Mouse (Mus musculus) liver, embryonic 13.5 days (tissue): ENCODE data around the gene Suds3. TPM values are rescaled to one million over a fixed set of nuclear protein-coding genes. Genes with fewer than 3 reads are reported as not detected.

Experiments used
- ATAC-seq: fragments of 200-750 bp; cut with Nextera tagmentation; 2 replicates; pipeline ENCODE4 v1.8.0; 2017; ENCODE audit warnings: low read depth, mild to moderate bottlenecking, moderate number of reproducible peaks, moderate library complexity
- DNase-seq: peaks from one replicate; pipeline ENCODE4 v3.0.0; 2022
- H3K27ac ChIP-seq: fragments of 300-500 bp; sonication (generic); 2 replicates; pipeline ENCODE4 v1.5.1; 2015; ENCODE audit warnings: moderate library complexity, mild to moderate bottlenecking, inconsistent platforms
- H3K27me3 ChIP-seq: fragments of 300-500 bp; sonication (generic); 2 replicates; pipeline ENCODE4 v1.6.1; 2015; ENCODE audit warnings: mild to moderate bottlenecking, inconsistent platforms
- H3K36me3 ChIP-seq: fragments of 300-500 bp; sonication (generic); 2 replicates; pipeline ENCODE4 v1.6.1; 2015; ENCODE audit warnings: mild to moderate bottlenecking, inconsistent platforms
- H3K4me1 ChIP-seq: fragments of 300-500 bp; sonication (generic); replicated peaks from 2 replicates; pipeline ENCODE4 v1.6.1; 2015; ENCODE audit warnings: inconsistent platforms
- H3K4me2 ChIP-seq: fragments of 300-500 bp; sonication (generic); 2 replicates; pipeline ENCODE4 v1.6.1; 2015; ENCODE audit warnings: inconsistent platforms, mild to moderate bottlenecking, moderate library complexity
- H3K4me3 ChIP-seq: fragments of 300-500 bp; sonication (generic); replicated peaks from 2 replicates; pipeline ENCODE4 v1.5.1; 2015; ENCODE audit warnings: mild to moderate bottlenecking, inconsistent platforms
- H3K9ac ChIP-seq: fragments of 300-500 bp; sonication (generic); 2 replicates; pipeline ENCODE4 v1.6.1; 2015; ENCODE audit warnings: mild to moderate bottlenecking, inconsistent platforms
- H3K9me3 ChIP-seq: fragments of 300-500 bp; sonication (generic); replicated peaks from 2 replicates; pipeline ENCODE4 v1.6.1; 2016; ENCODE audit warnings: inconsistent platforms
- WGBS: fragments of 180-500 bp; shearing (Covaris S2); methylation state at CpG from one replicate; pipeline ENCODE4 v1.1.7; 2015; ENCODE audit not compliant: insufficient replicate concordance; 5-methylcytosine and 5-hydroxymethylcytosine counted together
- polyA plus RNA-seq: library from polyadenylated mRNA; unstranded; fragments of >200 nt; fragmentation: Nextera tagmentation; extraction: Ambion mirVana; gene quantifications from 2 replicates; pipeline ENCODE4 v1.2.1, GENCODE M21; 2015

Gene Suds3
- polyA plus RNA-seq, 1 experiment from 2014 or later: 38.1 TPM

DNA sequence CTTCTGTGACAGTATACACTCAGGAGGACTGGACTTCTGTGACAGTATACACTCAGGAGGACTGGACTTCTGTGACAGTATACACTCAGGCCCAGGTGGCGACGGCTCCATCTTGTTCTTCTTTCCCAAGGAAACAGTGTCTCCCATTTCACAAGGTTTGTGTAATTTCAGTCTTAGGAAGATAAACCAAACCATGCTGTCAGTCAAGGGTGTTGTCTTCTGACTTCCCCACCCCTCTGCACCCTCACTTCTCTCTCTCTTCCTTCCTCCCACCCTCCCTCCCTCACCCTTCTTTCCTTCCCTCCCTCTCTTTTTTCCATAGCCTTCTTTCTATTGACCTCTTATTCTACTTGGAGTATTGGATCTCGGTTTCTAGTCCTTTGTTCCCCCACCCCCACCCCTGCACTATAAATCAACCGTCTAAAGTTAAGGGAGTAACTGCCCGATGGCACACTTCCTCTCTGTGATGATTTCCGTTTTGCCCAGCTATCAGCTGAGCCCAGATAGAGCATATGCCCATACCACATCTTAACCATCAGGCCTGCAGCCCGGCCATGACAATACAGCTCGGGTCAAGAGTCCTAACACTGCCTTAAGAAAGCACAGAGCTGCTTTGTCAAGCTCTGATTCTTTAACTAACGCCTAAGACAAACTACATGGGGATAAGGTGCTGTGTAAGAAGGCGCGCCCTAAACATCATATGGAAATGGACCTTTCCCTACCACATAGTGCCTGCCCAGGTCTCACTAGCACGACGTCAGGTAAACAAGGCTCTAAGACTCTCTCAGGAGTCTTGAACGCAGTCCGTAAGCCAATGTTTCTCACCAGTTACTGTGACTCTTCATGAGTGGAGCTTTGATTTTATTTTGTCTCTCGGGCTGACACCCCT, 33.4 kb upstream of the Suds3 start:
- no peak overlapping the region for H3K4me3 ChIP-seq
- 31% methylated on average over 16 of the region's 16 CpGs for WGBS
- no peak overlapping the region for H3K9ac ChIP-seq
- no peak for DNase-seq
- ATAC-seq: peak; percentile 63
- H3K4me1 ChIP-seq: peaks cover 57% of the 10 kb centered on the region
- peak overlapping the region; percentile 59; the same call in 1 of the 2 replicates for H3K27ac ChIP-seq
- H3K9me3 ChIP-seq: peaks cover 10% of the 10 kb centered on the region
- no peaks in the 10 kb centered on the region for H3K27me3 ChIP-seq
- no peak overlapping the region for H3K4me2 ChIP-seq
- peaks cover 63% of the 10 kb centered on the region for H3K36me3 ChIP-seq

DNA sequence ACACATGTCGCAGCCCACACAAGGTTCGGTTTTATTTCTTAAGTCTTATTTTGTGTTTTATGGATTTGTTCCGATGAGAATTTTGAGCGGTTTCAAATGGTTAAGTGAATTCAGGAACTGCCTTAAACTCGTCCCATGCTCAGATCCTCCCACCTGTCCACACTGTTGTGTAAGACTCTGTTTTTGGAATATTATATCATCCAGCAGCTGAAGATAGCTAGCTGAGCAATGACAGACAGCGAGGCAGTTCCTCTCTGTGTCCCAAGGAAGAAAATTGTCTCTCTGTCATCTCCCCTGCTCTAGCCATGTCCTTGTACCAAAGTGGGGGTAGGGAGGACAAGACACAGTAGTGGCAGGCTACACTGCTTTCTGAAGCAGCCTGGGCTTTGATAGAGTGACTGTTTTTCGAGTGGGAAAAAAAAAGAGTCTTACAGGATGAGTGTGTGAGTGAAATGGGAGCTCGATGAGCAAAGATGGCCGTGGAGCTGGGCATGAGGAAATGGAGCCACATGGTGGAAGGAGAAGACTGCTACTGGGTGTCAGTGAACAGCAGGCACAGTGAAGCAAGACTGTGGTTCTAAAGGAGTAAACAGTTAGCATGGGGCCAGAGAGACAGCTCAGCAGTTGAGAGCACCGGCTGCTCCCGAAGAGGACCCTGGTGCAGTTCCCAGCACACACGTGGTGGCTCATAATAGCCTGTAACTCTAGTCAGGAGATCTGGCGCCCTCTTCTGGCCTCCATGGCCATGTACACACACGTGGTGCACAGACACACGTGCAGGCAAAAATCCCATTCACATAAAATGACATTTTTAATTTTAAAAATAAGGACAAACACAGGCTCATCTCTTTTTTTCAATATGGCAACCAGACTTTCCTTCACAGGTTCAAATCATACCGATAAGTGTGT, 31.5 kb upstream of the Suds3 start:
- Histone ChIP-seq H3K9ac (no peak overlapping the region), H3K4me3 (no peak overlapping the region), H3K9me3 (peaks cover 10% of the 10 kb centered on the region), H3K4me2 (no peak overlapping the region), H3K27ac (no peak overlapping the region), H3K27me3 (no peaks in the 10 kb centered on the region), H3K4me1 (peaks cover 62% of the 10 kb centered on the region), H3K36me3 (peaks cover 61% of the 10 kb centered on the region)
- 92% methylated on average over 16 of the region's 16 CpGs for WGBS
- ATAC-seq (no peak), DNase-seq (no peak)

DNA sequence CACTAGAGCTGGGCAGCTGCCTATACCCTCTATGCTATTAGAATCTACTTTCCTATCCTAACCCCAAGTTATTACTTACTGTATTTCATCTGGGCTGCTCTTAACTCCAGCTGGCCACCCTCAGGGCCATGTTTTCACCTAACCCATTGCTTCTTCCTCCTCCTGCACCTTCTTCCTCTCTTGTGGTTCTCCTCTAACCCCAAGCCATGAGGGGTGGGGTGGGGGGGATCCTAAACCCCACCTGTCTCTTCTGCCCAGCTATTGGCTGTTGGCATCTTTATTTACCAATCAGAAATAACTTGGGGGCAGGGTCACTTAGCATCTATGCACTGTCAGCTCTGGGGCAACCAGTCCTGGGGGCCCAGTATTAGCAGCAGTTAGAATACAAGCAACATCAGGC, 30.3 kb upstream of the Suds3 start:
- Histone ChIP-seq H3K4me2 (no peak overlapping the region), H3K27me3 (no peaks in the 10 kb centered on the region), H3K9ac (no peak overlapping the region), H3K4me1 (peaks cover 75% of the 10 kb centered on the region), H3K36me3 (peaks cover 58% of the 10 kb centered on the region), H3K4me3 (no peak overlapping the region), H3K27ac (no peak overlapping the region), H3K9me3 (peaks cover 10% of the 10 kb centered on the region)
- ATAC-seq: no peak
- DNase-seq: no peak

DNA sequence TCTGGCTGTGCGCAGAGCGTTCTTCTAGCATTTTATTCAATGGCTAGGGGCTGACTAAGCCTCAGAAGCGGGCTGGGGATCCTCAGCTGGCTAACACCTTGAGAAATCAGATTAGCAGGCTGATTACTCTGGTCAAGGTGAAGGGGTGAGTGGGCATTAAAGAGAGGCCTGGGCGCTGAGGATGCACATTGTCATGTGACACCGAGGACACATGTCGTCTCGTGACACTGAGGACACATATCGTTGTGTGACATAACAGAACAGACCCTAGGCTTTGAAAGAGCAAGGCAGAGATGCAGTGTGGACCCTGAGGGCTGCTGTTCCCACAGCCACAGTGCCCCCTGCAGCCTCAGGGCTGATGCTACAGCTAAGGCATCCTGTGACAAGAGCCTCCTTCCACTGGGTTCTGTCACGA, 27.8 kb upstream of the Suds3 start:
- no peaks in the 10 kb centered on the region for H3K27me3 ChIP-seq
- DNase-seq (no peak), ATAC-seq (peak; percentile 49)
- H3K9ac ChIP-seq: no peak overlapping the region
- no peak overlapping the region for H3K4me3 ChIP-seq
- peak overlapping the region; percentile 9; the same call in 1 of the 2 replicates for H3K27ac ChIP-seq
- H3K4me2 ChIP-seq: no peak overlapping the region
- peaks cover 49% of the 10 kb centered on the region for H3K36me3 ChIP-seq
- 52% methylated on average over 9 of the region's 9 CpGs for WGBS
- H3K9me3 ChIP-seq: peaks cover 10% of the 10 kb centered on the region
- H3K4me1 ChIP-seq: peaks cover 82% of the 10 kb centered on the region

DNA sequence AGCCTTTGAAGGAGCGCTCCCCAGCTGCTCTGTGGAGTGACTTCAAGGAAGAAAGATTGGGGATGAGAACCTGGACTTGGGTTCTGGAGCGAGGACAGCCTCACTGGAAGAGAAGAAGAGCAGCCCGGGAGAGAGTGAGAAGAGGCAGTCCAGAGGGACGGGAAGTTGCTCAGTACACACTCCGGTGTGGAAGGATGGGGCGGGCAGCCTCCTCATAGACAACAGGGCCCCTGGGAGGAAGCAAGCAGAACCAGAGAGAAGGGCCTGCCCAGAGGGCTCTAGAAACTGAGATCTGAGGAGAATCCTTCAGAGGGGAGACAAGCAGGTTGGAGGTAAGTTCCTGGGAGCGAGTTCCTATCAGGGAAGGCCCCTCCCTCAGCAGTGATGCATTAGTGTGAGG, 24.5 kb upstream of the Suds3 start:
- H3K27me3 ChIP-seq: no peaks in the 10 kb centered on the region
- ATAC-seq (no peak), DNase-seq (no peak)
- H3K36me3 ChIP-seq: peaks cover 33% of the 10 kb centered on the region
- peaks cover 97% of the 10 kb centered on the region for H3K4me1 ChIP-seq
- peak overlapping the region; percentile 99 for H3K27ac ChIP-seq
- no peak overlapping the region for H3K4me3 ChIP-seq
- WGBS: 53% methylated on average over 7 of the region's 7 CpGs
- peak overlapping the region; percentile 49 for H3K9ac ChIP-seq
- H3K4me2 ChIP-seq: peak overlapping the region; percentile 38; the same call in 1 of the 2 replicates
- no peaks in the 10 kb centered on the region for H3K9me3 ChIP-seq

DNA sequence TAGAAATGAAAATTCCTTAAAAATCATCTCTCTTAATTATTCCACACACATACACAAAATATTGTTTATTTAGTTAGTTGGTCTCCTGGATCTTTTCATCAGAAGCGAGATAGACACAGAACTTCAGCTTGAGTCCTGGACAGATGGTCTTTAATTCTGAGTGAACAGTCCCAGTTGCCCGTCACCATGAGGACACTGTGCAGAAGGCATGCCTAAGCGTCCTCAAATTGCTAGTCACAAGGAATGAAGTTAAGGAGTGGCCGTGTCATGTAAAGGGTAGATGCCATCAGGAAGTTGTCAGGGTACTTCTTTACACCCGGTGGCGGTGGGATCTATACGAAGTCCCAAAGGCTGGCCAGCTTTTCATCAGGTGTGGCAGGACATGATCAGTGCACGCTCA, 23.9 kb upstream of the Suds3 start:
- Histone ChIP-seq H3K36me3 (peaks cover 28% of the 10 kb centered on the region), H3K4me3 (0 out of 2 replicates have a peak overlapping the region, but pooled peaks have one; percentile 3), H3K27ac (peak overlapping the region; percentile 99), H3K27me3 (no peaks in the 10 kb centered on the region), H3K4me2 (peak overlapping the region; percentile 38; the same call in 1 of the 2 replicates), H3K9ac (peak overlapping the region; percentile 49), H3K9me3 (no peaks in the 10 kb centered on the region), H3K4me1 (peaks cover 97% of the 10 kb centered on the region)
- ATAC-seq: no peak
- DNase-seq: no peak
- 62% methylated on average over 8 of the region's 8 CpGs for WGBS

DNA sequence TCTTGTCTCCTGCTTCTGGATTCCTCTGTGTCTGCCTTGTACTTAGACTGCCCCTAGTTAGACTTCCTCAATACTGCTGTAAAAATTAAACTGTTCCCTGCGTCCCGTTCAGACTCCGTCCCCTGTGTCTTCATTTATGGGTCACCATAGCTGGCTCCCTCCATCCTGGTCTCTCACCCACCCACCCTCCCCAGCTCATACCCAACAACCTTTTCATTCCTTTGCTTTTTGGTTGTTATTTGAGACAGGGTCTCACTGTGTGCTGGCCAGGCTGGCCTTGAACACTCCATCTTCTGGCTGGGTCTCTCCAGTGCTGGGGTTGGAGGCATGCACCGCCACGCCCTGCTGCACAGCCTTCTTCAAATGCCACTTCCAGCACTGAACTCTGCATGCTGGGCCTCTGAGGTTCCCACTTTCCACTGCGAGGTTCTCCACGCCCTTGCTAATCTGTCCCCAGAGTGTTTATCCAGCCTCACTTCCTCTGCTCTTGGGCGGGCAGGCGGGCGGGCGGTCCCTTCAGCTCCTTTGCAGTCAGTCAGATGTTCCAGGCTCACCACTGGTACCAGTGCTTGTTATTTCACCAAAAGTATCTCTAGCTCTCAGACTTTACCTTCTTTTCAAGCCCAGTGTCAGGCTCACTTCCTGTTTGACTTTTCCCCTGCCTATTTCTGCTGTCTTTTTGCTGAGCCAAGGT, 22.5 kb upstream of the Suds3 start:
- Histone ChIP-seq H3K9ac (peak overlapping the region; percentile 87), H3K4me1 (peaks cover 97% of the 10 kb centered on the region), H3K4me2 (peak overlapping the region; percentile 92), H3K9me3 (no peaks in the 10 kb centered on the region), H3K4me3 (peak overlapping the region; percentile 70), H3K27ac (peak overlapping the region; percentile 99), H3K27me3 (no peaks in the 10 kb centered on the region), H3K36me3 (peaks cover 16% of the 10 kb centered on the region)
- ATAC-seq (peak; percentile 85), DNase-seq (peak; percentile 84)
- 8% methylated on average over 11 of the region's 11 CpGs for WGBS

DNA sequence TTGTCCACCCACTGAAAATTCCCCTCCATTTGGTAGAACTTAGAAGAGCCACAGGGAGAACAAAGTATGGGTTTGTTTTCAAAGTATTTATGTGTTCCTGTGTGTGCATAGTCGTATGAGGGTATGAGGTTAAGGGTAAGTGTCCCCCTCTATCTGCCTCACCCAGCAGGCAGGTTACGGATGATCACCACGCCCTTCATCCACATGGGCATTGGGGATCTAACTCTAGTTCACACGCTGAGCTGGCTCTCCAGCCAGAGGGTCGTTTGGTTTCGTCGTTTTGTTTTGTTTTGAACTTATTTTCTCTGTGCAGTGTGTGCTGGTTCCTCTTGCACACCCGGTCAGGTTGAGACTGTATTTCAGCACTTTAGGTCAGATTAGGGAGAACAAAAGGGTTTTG, 21.7 kb upstream of the Suds3 start:
- Histone ChIP-seq H3K9me3 (no peaks in the 10 kb centered on the region), H3K27ac (peak overlapping the region; percentile 99), H3K4me3 (peak overlapping the region; percentile 70), H3K9ac (peak overlapping the region; percentile 87), H3K27me3 (no peaks in the 10 kb centered on the region), H3K36me3 (peaks cover 10% of the 10 kb centered on the region), H3K4me2 (peak overlapping the region; percentile 92), H3K4me1 (peaks cover 99% of the 10 kb centered on the region)
- DNase-seq (peak; percentile 69), ATAC-seq (peak; percentile 57)
- 16% methylated on average over 8 of the region's 8 CpGs for WGBS

DNA sequence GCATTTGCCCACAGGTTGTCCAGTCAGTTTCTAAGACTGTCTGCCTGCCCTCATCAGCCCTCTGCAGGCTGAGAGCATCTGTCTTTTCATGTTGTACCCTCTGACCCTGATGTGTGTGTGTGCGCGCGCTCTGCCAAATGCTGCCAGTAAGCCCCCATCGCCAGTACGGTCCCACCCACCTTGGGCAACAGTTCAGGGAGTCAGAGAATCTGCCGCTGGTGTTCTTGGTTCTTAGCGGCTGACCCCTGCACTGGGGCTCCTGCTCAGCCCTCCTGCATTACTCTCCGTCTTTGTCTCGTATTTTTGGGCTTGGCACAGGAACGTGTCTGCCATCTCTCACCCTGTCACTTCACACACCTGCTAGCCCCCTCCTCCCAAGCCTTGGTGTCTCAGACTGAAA, 21.1 kb upstream of the Suds3 start:
- H3K4me1 ChIP-seq: peaks cover 99% of the 10 kb centered on the region
- peaks cover 5% of the 10 kb centered on the region for H3K36me3 ChIP-seq
- no peaks in the 10 kb centered on the region for H3K27me3 ChIP-seq
- peak overlapping the region; percentile 92 for H3K4me2 ChIP-seq
- ATAC-seq: no peak
- no peak for DNase-seq
- H3K9ac ChIP-seq: peak overlapping the region; percentile 87
- no peaks in the 10 kb centered on the region for H3K9me3 ChIP-seq
- peak overlapping the region; percentile 99 for H3K27ac ChIP-seq
- 44% methylated on average over 10 of the region's 10 CpGs for WGBS
- peak overlapping the region; percentile 70 for H3K4me3 ChIP-seq

DNA sequence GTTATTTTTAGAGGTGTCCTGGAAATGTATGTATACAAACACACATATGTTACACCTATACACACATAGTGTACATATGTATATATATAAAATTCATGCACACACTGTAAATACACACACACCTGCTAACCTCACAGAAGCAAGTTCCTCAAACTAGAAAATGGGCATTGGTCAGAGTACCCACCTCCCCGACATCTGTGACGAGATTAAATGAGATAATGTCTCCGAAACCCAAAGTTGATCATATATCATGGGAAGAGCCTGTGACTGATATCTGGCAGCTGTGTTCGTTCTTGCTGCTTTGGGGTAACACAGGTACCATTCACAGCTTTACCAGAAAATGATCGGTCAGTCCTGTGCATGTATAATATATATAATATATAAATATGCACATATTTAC, 20.7 kb upstream of the Suds3 start:
- peaks cover 4% of the 10 kb centered on the region for H3K36me3 ChIP-seq

More for the DNA sequence above, 20.7 kb upstream of the Suds3 start:
- Histone ChIP-seq H3K4me3 (peak overlapping the region; percentile 70), H3K9me3 (no peaks in the 10 kb centered on the region), H3K27me3 (no peaks in the 10 kb centered on the region), H3K27ac (peak overlapping the region; percentile 99), H3K4me2 (peak overlapping the region; percentile 92), H3K4me1 (peaks cover 97% of the 10 kb centered on the region), H3K9ac (peak overlapping the region; percentile 87)
- DNase-seq (no peak), ATAC-seq (no peak)
- 29% methylated on average over 5 of the region's 5 CpGs for WGBS
